Mouse (Mus musculus) embryo, embryonic 10 days (tissue): ENCODE data around the gene 1700088E04Rik.

Experiments used
- DNase-seq: peaks from one replicate; pipeline ENCODE4 v3.0.0-alpha.2; 2015; ENCODE audit warnings: low spot score

1700088E04Rik gene

GRCm38 (mm10) chr15:79098220-79098619 is 42.8 kb downstream of the 1700088E04Rik start:
- no peak for DNase-seq

- DNase-seq: peak; percentile 31
Observed at GRCm38 (mm10) chr15:79097611-79098025, 43.4 kb downstream of the 1700088E04Rik start.

DNA sequence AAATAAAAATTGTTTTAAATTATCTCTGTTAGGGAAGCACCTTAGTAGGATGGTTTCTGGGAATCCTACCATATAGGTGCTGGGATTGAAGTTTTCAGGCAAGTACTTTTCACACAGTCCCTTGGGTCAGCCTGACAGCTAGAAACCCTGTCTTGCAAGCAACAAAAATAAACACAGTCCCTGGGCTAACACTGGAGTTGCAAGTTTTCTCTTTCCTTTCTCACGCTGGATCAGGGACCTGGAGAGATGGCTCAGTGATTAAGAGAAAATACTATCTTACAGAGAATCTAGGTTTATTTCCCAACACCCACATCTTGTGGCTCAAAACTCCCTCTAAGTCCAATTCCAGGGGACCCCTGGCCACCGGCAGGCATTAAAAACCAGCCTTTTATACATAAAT is 43.9 kb downstream of the 1700088E04Rik start:
- no peak for DNase-seq

DNA sequence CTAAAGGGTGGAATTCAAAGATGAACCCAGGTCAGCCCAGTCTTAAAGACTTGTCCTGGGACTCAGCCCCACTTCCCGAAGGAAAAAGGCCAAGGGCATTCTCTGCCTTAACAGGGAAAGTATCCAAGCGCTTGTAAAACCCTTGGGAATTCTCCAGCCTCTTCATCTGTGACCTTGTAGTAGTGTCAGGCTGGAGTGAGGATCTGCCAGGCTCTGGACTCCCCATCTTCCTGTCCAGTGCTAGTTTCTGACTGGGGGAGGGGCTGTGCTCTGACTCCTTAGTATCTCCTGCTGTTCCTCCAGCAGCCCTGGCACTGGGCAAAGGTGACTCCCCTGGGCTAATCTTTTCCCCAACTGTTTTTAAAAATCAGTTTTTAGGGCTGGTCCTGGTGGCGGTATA is 44.5 kb downstream of the 1700088E04Rik start:
- DNase-seq: no peak

- DNase-seq: no peak
Observed at GRCm38 (mm10) chr15:79095483-79095882, 45.6 kb downstream of the 1700088E04Rik start.

GRCm38 (mm10) chr15:79093083-79093839 is 47.8 kb downstream of the 1700088E04Rik start:
- DNase-seq: peak; percentile 54

DNA sequence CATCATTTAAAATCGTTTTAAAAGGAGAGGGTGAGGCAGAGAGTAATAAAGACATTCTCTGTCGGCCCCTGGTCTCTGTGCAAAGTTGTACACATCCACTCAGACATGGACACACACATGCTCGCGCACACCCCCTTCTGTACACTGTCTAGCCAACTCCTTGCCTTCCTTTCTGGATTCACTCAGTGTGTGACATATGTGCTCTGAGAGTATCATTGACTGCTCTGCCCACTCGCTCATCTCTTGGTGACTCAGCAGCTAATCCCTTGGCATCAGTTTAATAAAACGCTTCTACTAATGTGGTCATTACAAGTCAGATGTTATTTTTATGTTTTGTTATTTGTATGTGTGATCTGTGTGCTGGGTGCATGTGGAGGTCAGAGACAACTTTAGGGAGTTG is 48.8 kb downstream of the 1700088E04Rik start:
- DNase-seq: no peak

DNA sequence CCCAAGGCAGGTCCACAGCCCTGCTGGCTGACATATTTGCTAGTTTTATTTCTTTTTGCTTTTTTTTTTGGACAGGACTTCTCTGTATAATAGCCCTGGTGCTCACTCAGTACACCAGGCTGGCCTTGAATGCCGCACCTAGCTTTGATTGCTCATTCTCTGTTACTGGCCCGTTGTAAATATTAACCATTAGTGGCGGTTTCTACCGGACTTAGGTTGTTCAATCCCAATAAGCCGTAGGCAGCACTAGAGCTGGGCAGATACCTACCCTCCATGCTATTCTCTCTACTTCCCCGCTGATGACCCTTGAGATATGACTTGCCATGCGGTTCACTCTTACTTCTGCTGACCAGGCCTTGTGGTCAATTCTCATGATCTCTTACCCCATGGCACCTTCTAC is 61.5 kb downstream of the 1700088E04Rik start:
- DNase-seq: no peak
